Mouse (Mus musculus) G1E-ER4 (cell line): ENCODE results near the gene Ppp6r1. TPM values are rescaled to one million over a fixed set of nuclear protein-coding genes. Genes with fewer than 3 reads are reported as not detected.

Experiments used
- GATA1 ChIP-seq: IDR thresholded peaks from one replicate; pipeline ENCODE4 v1.8.0; 2012; ENCODE audit warnings: low read length, inconsistent platforms
- polyA plus RNA-seq: library from polyadenylated mRNA; stranded (reverse); fragments of >175 nt; gene quantifications from 2 replicates; pipeline ENCODE4 v1.2.3, GENCODE M21; 2012

Gene Ppp6r1
- polyA plus RNA-seq, 1 experiment: 281 TPM

DNA sequence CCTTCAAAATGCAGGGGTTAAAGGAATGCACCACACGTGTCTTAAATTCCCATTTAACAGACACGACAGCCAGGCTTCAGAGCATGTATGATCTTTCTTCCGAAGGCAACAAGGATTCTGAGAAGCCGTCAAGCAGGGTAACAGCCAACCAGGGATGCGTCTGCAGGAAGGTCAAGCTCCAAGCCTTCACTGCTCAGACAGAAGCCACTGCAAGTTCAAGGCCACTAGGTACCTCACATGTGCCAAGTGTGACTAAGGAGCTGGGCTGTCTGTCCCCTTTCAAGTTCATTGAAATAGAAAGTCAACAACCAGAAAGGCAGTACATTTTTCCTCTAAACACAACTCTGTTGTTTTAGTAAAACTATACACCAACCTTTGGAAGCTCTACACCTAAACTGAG, 8.1 kb upstream of the Ppp6r1 start:
- TF ChIP-seq GATA1: no peak

DNA sequence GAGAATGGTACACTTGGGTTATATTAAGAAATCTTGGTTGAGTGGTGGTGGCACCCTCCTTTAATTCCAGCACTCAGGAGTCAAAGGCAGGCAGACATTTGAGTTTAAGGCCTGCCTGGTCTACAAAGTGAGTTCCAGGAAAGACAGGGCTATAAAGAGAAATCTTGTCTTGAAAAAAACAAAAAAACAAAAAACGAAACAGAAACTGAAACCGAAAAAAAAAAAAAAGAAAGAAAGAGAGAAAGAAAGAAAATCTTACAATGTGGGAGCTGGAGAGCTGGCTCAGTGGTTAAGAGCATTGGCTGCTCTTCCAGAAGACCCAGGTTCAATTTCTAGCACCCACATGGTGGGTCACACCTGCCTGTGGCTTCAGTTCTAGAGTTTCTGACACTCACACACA, 4.9 kb upstream of the Ppp6r1 start:
- no peak for TF ChIP-seq GATA1

DNA sequence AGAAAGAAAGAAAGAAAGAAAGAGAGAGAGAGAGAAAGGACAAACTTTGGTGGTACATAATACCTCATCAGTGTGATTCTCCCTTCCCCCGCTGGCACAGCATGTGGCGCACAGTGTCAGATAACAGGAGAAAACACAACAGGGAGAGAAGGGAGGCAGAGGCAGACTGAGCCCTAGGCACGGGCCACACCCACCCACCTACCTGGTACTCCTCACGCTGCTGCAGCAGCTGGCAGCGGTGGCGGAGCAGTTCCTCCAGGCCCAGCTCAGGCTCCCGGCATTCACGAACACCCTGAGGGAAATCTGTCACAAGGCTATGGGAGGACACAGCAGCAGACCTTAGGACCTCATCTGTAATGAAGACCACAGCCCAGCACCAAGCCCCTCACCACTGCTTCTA, 4.4 kb upstream of the Ppp6r1 start:
- no peak for TF ChIP-seq GATA1

DNA sequence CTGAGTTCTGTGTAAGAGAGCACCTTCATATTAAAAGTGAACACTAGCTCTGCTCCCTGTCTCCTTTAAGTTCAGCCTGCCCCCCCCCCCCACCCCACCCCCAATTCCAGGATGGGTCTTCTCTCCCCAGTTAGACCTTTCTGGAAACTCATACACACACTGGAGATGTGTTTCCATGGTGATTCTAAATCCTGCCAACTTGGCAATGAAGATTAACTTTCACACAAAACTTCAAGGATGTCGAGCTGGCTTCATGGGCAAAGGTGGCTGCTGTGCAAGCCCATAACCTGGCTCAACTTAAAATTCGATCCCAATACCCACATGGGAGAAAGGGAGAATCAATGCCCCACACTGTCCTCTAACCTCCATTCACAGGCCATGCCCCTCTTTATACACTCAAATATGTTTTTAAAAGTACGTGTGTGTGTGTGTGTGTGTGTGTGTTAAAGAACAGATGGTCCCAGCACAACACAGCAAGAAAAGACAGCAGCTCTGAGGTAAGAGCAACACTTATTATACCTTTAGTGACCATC, 1.2 kb upstream of the Ppp6r1 start:
- TF ChIP-seq GATA1: no peak

DNA sequence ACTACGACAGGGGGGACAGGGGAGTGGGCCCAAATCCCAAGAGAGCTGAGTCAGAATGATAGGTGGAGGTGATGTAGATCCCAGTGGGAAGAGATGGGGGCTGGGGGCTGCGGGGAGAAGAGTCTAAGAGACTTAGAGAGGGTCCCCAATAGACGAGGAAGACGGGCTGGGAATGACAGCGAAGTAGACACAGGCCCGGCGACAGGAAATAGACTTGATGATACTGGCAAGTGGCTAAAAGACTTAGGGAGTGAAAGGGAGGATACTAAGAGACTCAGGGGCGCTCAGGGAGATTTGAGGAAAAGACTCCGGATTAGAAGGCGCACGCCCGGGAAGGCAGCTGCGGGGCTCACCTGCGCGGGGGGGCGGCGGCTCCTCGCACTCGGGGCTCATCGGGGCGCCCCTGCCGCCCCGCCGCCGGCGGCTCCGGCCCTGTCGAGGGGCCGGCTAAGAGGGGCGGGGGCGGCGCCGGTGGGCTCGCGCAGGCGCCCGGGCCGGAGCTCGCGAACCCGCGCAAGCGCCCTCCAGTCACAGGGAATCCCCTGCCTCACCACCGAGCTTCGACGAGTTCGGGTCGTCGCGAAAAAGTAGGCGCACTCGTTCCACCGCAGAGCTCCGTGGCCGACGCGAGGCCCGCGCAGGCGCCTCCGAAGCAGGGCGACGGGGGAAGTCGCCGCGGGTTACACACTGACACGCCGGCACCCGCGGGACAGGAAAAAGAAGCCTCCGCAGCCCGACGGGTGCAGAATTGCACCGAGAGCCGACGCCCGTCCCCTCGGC, 501 bp downstream of the Ppp6r1 start:
- TF ChIP-seq GATA1: no peak

DNA sequence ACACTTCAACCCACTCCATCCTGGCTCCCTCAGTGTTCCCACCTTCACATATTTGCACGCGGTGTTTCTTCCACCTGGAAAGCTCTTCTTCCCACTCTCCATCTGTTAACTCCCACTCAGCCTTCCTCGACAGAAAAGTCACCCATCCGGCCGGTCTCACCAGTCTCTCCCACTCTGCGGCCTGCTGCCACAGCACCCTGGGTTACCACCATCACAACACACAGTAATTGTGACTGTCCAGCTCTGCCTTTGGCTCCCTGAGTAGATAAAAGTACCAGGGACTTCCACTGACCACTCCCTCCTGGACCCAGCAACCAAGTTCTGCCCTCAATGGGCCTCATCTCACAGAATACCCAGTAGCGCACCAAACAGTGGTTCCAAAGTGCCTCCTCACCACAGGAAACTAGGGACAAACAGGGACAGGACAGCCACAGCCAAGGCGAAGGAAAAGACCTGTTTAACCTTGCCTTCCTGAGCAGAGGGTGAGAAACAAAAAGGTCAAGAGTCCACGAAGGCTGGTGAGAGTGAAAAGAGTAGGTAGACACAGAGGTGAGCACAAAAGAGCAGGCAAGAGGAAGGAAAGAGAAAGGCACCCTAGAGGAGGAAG, 1.2 kb downstream of the Ppp6r1 start:
- TF ChIP-seq GATA1: no peak

DNA sequence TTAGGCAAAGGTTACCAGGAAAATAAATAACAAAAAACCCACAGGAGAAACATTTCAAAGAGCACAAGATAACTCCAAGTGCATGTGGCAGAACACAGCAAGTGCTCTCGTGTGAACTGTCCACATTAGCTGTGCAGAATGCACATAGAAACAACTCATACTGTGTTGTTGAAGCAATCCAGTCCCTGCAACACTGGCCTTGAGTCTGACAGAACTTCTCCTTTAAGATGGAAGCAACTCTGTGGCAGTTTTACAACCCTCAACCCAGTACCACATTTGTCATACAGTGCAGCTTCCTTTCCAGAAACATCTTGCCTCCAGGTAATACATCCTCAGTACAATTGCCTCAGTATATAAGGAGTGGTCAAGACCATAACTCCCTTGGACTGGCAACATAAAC, 2.0 kb downstream of the Ppp6r1 start:
- no peak for TF ChIP-seq GATA1

DNA sequence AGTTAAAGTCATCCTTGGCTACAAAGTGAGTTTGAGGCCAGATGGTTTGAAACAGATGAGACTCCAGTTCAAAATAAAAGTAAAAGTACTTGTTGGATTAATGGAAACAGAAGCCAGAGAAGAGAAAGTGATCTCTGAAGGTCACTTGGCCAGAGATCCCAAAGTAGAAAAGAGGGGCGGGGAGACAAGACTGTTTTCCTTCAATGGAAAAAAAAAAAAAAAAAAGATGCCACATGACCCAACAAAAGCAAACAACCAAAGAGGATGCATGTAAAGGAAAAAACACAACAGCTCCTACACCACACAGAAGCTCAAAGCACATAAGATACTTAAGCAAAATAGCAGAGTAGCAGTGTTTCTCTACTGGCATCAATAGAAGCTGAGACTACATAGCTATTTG, 2.9 kb downstream of the Ppp6r1 start:
- no peak for TF ChIP-seq GATA1

DNA sequence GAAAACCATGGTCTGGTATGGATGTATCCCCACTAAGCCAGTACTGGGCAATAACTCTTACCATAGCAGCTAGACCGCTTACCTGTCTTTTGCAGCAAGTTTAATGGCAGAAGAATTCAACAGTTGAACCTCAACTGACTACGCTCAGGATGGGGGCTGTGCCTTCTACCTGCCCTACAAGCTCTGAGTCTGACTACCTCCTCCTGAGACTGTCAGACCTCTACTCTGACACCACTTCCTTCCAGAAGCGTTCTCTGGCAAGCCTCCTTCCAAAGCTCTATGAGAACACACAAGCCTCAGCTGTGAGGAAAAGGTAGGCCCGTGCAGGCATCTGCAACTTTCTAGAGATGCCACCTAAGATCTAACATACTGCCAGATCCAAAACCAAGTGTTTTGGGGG, 3.4 kb downstream of the Ppp6r1 start:
- TF ChIP-seq GATA1: no peak

DNA sequence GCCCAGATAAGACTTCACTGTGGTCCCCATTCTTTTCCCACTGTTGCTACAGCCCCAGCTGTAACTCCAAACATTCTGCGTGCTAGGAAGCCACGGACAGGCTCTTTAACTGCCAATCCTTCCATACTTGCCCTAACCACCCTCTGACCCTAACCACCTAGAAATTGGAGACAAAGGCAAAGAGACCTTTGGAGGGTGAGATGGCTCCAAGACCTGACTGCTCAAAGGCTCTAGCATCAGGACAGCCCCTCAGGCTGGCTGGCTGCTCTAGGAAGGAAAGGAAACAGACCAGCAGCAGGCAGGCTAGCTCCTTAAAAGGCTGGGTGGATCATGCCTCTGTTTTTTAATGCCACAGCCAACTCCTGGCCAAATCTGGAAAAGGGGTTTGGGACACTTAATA, 4.6 kb downstream of the Ppp6r1 start:
- no peak for TF ChIP-seq GATA1

DNA sequence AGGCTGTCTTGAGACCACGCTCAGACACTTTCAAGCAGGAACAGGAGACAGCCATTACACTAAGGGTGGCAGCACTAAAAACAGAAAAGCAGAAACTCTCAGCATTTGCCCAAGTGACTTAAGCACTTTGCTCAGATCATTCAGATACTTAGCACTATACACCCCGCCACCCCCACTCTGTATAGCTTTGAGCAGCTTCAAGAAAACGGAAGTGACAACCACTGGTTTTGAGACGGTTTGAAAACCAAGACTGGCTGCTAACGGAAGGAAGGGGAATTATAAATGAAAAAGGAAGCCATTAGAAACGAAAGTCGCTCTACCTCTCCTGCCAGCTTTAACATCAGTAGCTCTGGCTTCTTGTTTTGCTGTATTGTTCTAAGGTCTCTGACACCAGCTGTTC, 5.0 kb downstream of the Ppp6r1 start:
- TF ChIP-seq GATA1: no peak

DNA sequence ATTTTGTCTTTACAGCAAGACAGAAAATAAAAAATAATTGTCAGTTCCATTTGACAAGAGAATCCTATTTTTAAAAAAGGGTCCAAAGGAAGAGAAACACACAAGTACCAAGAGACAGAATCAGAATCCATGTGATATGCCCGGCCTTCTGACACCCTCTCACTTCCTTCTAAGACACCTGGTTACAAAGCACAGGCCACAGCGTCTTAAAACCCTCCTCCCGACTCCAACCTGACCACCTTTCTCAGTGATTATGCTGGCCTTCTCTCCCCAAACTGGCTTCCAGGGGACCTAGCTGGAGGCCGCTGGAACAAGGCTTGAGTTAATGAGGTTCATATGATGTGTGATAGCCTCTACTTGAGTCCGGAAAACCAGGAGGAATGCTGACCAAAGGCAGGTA, 5.5 kb downstream of the Ppp6r1 start:
- no peak for TF ChIP-seq GATA1

DNA sequence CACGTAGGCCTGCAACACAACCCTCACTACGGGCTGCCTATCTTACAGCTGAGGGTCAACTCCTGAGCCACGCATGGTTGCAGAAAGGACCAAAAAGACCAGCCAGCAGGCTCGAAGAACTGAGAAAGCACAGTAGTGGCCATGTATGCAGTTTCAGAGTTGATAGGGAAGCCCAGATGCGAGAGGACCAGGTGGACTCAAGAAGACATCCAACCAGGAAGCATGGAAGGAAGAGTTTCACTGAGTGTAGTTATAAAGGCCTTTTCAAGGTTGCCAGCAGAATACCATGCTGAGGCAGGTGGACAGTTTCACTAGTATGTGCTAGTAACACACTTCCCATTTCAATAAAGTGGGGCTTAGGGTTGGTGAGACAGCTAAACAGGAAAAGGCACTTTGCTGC, 6.1 kb downstream of the Ppp6r1 start:
- TF ChIP-seq GATA1: no peak

DNA sequence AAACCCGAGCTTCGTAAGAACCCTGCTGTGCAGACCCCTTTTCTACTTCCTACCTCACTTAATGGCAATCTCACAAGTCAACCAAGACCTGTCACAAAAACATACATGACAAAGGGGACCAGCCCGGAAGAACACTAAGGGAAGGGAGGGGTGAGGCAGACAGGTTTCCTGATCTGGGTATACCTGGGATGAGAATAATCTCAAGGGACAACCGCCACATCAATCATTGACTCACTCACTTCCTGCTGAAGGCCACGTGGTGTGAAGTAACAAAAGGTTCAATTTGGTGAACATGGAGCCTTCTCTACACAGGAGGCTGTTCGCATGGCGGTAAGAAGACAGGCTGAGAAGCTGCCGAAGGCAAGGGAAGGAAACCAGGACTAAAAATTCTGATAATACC, 7.2 kb downstream of the Ppp6r1 start:
- TF ChIP-seq GATA1: no peak

DNA sequence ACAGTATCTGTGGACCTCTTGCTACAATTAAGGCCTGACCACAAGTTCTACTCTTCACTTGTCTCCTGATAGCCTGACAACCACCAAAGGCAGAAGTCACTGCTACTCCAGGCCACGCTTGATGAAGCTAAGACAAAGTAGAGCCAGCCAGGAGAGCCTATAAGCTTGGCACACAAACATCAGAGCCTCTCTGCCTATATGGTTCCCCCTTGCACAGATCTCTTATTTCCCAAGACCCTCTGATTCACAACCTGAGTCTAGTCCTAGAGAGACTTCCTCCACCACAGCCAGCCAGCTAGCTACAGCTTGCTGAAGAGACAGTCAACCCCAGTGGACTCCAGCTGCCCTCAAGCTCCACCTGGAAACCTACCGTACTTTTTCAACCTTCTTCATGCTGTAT, 10.8 kb downstream of the Ppp6r1 start:
- no peak for TF ChIP-seq GATA1

DNA sequence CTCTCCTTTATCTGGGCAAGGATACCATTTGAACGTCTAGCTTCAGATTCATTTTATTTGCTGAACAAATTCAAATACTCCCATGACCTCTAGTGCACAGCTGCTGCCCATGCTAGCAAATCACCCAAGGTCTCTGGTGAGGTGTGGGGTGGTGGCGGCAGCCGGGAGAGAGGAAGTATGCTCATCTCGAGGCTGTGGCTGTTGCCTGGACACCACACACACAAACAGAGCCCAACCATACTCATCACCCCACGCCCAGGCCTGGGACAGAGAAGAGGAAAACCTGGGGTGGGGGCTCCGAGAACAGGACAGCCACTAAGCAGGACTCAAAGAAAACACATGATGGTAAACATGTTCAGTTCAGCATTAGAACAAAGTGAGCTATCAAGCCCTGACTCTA, 11.5 kb downstream of the Ppp6r1 start:
- no peak for TF ChIP-seq GATA1

DNA sequence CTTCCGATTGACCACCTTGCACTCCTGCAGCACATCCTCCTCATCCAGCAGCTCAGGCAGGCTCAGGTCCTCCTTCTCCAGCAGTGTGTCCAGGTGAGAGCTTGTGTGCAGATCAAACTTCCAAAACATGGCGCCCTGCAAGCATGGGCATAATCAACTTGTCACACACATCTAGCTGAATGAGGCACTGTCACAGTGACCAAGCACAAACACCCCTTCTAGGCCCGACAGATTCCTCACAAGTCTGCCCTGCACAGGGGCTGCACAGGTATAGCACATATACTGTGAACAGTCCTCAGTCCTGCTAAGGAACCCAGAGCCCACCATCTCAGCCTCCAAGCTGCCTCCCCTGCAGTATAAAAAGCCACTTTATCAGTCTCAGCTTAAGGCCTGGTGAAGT, 12.0 kb downstream of the Ppp6r1 start:
- TF ChIP-seq GATA1: no peak
